Mouse (Mus musculus) 416B (cell line): ENCODE measurements at regions not wholly inside any gene's neighbourhood (a gene's known extent, or its start where the extent isn't known, plus 50 kb on each side); places are given as distances from the start of the nearest gene placed in this dataset.
"Not testable (repeated sequence)": the region's sequence is repeated elsewhere in the genome, so short reads cannot be mapped to it uniquely, and the experiment has no call there.

Experiments used
- DNase-seq: peaks from one replicate; pipeline ENCODE4 v3.0.0; 2011; ENCODE audit warnings: low read depth

DNA sequence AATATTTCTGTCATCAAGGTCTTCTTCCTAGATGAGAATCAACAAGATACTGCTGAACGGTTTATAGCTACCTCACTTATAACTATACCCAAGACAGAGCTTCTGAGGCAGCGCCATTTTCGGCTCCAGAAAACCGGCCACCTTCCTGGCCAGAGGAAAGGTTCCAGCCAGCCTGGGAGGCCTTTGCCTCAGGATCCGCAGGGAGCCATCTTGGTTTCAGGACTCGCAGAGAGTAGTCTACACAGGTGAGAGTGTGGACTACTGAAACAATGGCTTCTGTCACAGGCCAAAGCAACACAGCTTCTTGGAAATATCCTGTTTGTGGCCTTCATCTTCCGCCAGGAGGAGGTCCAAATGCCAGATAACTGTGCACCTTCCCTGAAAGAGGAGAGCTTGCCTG, 447.5 kb downstream of the Kcnt2 start:
- DNase-seq: no peak

- DNase-seq: peak; percentile 51
Measured at GRCm38 (mm10) chr1:140730189-140730588, 484.2 kb downstream of the Kcnt2 start.

GRCm38 (mm10) chr1:140739001-140739728, 493.2 kb downstream of the Kcnt2 start:
- DNase-seq: peak; percentile 40

GRCm38 (mm10) chr1:140740081-140740480, 494.1 kb downstream of the Kcnt2 start:
- peak; percentile 51 for DNase-seq

DNA sequence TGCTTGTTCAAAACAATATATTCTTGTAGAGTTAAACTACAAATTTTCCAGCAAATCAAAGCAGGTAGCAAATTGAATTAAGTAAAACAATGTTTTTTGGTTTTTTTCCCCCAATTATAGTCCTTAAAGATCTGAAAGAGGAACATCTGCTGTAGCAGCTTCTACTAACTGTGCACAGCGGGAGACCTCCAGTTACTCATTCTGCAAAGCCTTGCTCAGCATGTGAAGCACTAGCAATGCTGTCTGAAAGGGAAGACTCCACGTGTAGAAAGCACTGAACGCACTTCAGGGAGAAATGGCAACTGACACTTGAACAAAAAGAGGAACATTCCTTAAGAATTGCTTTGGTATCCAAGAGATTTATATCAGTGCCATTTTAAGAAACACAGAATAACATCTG, 502.1 kb downstream of the Kcnt2 start:
- no peak for DNase-seq

DNA sequence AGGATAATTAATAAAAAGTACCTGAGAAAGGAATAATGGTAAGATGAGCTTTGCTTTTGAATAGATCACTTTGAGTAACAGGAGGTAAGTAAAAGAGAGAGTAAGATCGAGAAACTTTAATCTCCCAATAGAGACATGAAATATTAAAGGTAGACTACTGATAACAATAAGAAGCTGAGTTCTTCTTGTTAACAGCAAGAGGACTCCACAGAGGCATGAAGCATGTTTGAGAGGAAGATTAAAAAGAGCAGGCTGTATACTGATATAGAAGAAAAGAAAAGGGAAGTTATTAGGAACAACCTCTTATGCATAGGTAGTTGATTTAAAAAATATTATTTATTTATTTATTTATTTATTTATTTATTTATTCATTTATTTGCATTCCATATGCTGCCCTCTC, 519.9 kb downstream of the Kcnt2 start:
- no peak for DNase-seq

DNA sequence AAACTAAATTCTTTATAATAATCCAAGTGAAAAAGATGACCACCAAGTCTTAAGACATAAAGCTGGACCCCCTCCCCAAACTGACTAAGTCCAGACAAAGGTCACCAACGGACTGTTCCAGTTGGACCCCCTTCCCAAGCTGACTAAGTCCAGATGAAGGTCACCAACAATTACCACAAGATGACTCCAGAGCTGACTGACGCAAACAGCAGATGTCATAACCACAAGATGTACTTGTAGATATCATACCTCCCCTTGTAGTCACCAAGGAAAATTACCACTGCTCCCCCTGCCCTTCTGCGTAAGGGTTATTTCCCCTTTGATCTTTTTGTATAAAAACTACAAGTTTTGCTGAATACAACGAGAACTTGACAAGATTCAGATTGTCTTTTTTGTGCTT, 527.8 kb downstream of the Kcnt2 start:
- peak; percentile 79 for DNase-seq

- no peak for DNase-seq
Measured at GRCm38 (mm10) chr1:140810170-140810569, 564.2 kb downstream of the Kcnt2 start.

DNA sequence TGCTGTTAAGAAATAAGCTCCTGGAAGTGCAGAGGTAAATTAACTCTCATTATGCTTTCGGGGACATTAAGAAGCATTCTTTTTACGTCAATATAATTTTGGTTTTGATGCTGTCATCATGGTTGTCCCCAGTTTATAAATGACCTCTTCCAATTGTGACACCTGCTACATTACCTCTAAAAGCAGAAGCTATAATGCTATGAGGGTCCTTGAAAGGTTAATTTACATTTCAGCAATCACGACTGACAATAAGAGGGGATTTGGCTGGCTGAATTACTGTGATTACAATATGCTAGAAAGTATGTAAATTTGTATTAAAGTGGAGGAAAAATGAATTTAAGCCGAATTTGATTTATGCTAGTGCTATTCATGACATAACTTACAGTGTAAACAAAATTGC, 592.8 kb downstream of the Kcnt2 start:
- DNase-seq: no peak

DNA sequence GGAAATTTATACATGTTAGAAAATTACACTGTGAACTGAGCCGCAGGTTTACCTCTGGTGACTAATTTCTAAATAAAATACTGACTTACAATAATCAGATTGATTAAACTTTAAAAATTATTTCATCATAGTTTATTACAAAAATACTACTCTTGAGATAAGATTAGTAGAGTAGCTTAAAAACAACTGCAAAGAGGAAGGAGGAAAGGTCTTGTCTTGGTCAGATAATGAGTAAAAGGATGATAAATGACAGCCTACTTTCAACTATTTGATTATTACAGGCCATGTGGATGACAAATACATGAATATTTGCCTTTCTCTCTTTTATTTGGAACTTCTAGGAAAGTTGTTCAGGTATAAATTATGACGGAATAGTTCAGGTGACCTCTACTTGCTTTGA, 594.6 kb downstream of the Kcnt2 start:
- no peak for DNase-seq

- not testable (repeated sequence) for DNase-seq
Measured at GRCm38 (mm10) chr1:140848053-140848452, 602.1 kb downstream of the Kcnt2 start.

GRCm38 (mm10) chr1:140851568-140851967, 605.6 kb downstream of the Kcnt2 start:
- DNase-seq: peak; percentile 23
